Mouse (Mus musculus) neural tube, embryonic 14.5 days (tissue): Measurements from ENCODE around the gene Gfra1. TPM values are rescaled to one million over a fixed set of nuclear protein-coding genes. Genes with fewer than 3 reads are reported as not detected.

Experiments
- ATAC-seq: fragments of 200-750 bp; cut with Nextera tagmentation; 2 replicates; pipeline ENCODE4 v1.8.0; 2017; ENCODE audit warnings: low read depth, mild to moderate bottlenecking, moderate TSS enrichment, moderate library complexity
- H3K27ac ChIP-seq: fragments of 300-500 bp; sonication (generic); 2 replicates; pipeline ENCODE4 v1.5.1; 2014; ENCODE audit warnings: low read depth, mild to moderate bottlenecking, control low read depth, low read length, moderate library complexity, mixed read lengths
- H3K27me3 ChIP-seq: fragments of 300-500 bp; sonication (generic); 2 replicates; pipeline ENCODE4 v1.6.1; 2014; ENCODE audit warnings: low read length; ENCODE audit not compliant: control insufficient read depth, insufficient read depth
- H3K36me3 ChIP-seq: fragments of 300-500 bp; sonication (generic); 2 replicates; pipeline ENCODE4 v1.6.1; 2014; ENCODE audit warnings: low read length, mixed read lengths; ENCODE audit not compliant: control insufficient read depth, insufficient read depth
- H3K4me1 ChIP-seq: fragments of 300-500 bp; sonication (generic); 2 replicates; pipeline ENCODE4 v1.6.1; 2014; ENCODE audit warnings: low read length; ENCODE audit not compliant: control insufficient read depth, insufficient read depth
- H3K4me2 ChIP-seq: fragments of 300-500 bp; sonication (generic); 2 replicates; pipeline ENCODE4 v1.6.1; 2014; ENCODE audit warnings: mild to moderate bottlenecking, low read depth, low read length, control low read depth
- H3K4me3 ChIP-seq: fragments of 300-500 bp; sonication (generic); 2 replicates; pipeline ENCODE4 v1.5.1; 2014; ENCODE audit warnings: low read depth, low read length, control low read depth, mixed read lengths
- H3K9ac ChIP-seq: fragments of 300-500 bp; sonication (generic); replicated peaks from 2 replicates; pipeline ENCODE4 v1.6.1; 2014; ENCODE audit warnings: low read depth, mild to moderate bottlenecking, control low read depth, low read length, mixed read lengths
- H3K9me3 ChIP-seq: fragments of 300-500 bp; sonication (generic); 2 replicates; pipeline ENCODE4 v1.6.1; 2016; ENCODE audit warnings: low read length; ENCODE audit not compliant: control insufficient read depth
- WGBS: fragments of 180-500 bp; shearing (Covaris S2); extraction: QIAGEN DNeasy Blood & Tissue Kit; methylation state at CpG from one replicate; pipeline ENCODE4 v1.1.7; 2014; 5-methylcytosine and 5-hydroxymethylcytosine counted together
- polyA plus RNA-seq: library from polyadenylated mRNA; unstranded; fragments of >200 nt; fragmentation: Nextera tagmentation; extraction: Ambion mirVana; gene quantifications from 2 replicates; pipeline ENCODE4 v1.2.1, GENCODE M21; 2014

Gfra1 gene
- polyA plus RNA-seq, 1 experiment from 2014 or later, result 67.8 TPM

GRCm38 (mm10) chr19:58451323-58451722 is 4.4 kb downstream of the Gfra1 start:
- H3K9ac ChIP-seq, result no peak overlapping the region; the same call in 1 of the 2 replicates
- H3K4me1 ChIP-seq, result peaks cover 40% of the 10 kb centered on the region
- no peaks in the 10 kb centered on the region for H3K27me3 ChIP-seq
- no peak for ATAC-seq
- 48% methylated on average over 6 of the region's 6 CpGs for WGBS
- peak overlapping the region; percentile 60 for H3K4me3 ChIP-seq
- H3K27ac ChIP-seq, result peak overlapping the region; percentile 56; the same call in 1 of the 2 replicates
- peak overlapping the region; percentile 93 for H3K4me2 ChIP-seq
- no peaks in the 10 kb centered on the region for H3K36me3 ChIP-seq
- no peaks in the 10 kb centered on the region for H3K9me3 ChIP-seq

GRCm38 (mm10) chr19:58450716-58451115 is 5.0 kb downstream of the Gfra1 start:
- H3K4me2 ChIP-seq, result peak overlapping the region; percentile 93
- peaks cover 37% of the 10 kb centered on the region for H3K4me1 ChIP-seq
- H3K27ac ChIP-seq, result peak overlapping the region; percentile 56; the same call in 1 of the 2 replicates
- 15% methylated on average over 5 of the region's 5 CpGs for WGBS
- peak overlapping the region; percentile 60 for H3K4me3 ChIP-seq
- no peaks in the 10 kb centered on the region for H3K36me3 ChIP-seq
- H3K9ac ChIP-seq, result peak overlapping the region; percentile 16; the same call in 1 of the 2 replicates
- H3K9me3 ChIP-seq, result no peaks in the 10 kb centered on the region
- peak; percentile 22; the same call in 1 of the 2 replicates for ATAC-seq
- H3K27me3 ChIP-seq, result no peaks in the 10 kb centered on the region

GRCm38 (mm10) chr19:58442785-58443732 is 12.7 kb downstream of the Gfra1 start:
- no peak overlapping the region for H3K27ac ChIP-seq

GRCm38 (mm10) chr19:58441785-58442184 is 13.9 kb downstream of the Gfra1 start:
- Histone ChIP-seq H3K4me3 (no peak overlapping the region), H3K27me3 (no peaks in the 10 kb centered on the region), H3K4me2 (no peak overlapping the region), H3K4me1 (peaks cover 20% of the 10 kb centered on the region), H3K36me3 (no peaks in the 10 kb centered on the region), H3K9ac (no peak overlapping the region), H3K9me3 (no peaks in the 10 kb centered on the region), H3K27ac (no peak overlapping the region)
- 46% methylated on average over 7 of the region's 7 CpGs for WGBS
- ATAC-seq, result no peak

More at GRCm38 (mm10) chr19:58442785-58443732, 12.7 kb downstream of the Gfra1 start:
- Histone ChIP-seq H3K4me2 (no peak overlapping the region), H3K9me3 (no peaks in the 10 kb centered on the region), H3K27me3 (no peaks in the 10 kb centered on the region), H3K36me3 (no peaks in the 10 kb centered on the region), H3K4me1 (peaks cover 13% of the 10 kb centered on the region; the same call in 1 of the 2 replicates), H3K9ac (no peak overlapping the region), H3K4me3 (no peak overlapping the region)
- no peak for ATAC-seq
- 17% methylated on average over 10 of the region's 10 CpGs for WGBS

- H3K36me3 ChIP-seq, result no peaks in the 10 kb centered on the region
- no peak for ATAC-seq
- 94% methylated on average over 7 of the region's 7 CpGs for WGBS
- peaks cover 23% of the 10 kb centered on the region for H3K4me1 ChIP-seq
- no peak overlapping the region for H3K27ac ChIP-seq
- H3K27me3 ChIP-seq, result no peaks in the 10 kb centered on the region
- H3K9me3 ChIP-seq, result no peaks in the 10 kb centered on the region
- no peak overlapping the region for H3K9ac ChIP-seq
- no peak overlapping the region for H3K4me2 ChIP-seq
- no peak overlapping the region for H3K4me3 ChIP-seq
Observed at GRCm38 (mm10) chr19:58441246-58441645, 14.5 kb downstream of the Gfra1 start.

GRCm38 (mm10) chr19:58438762-58439161 is 16.9 kb downstream of the Gfra1 start:
- Histone ChIP-seq H3K4me1 (peaks cover 23% of the 10 kb centered on the region), H3K27me3 (no peaks in the 10 kb centered on the region), H3K9me3 (no peaks in the 10 kb centered on the region), H3K4me2 (no peak overlapping the region), H3K9ac (no peak overlapping the region), H3K27ac (no peak overlapping the region), H3K4me3 (no peak overlapping the region), H3K36me3 (no peaks in the 10 kb centered on the region)
- WGBS, result 85% methylated on average over 4 of the region's 4 CpGs
- ATAC-seq, result no peak

- WGBS, result 32% methylated on average over 10 of the region's 10 CpGs
- no peaks in the 10 kb centered on the region for H3K9me3 ChIP-seq
- ATAC-seq, result no peak
- peaks cover 20% of the 10 kb centered on the region for H3K4me1 ChIP-seq
- no peaks in the 10 kb centered on the region for H3K27me3 ChIP-seq
- no peak overlapping the region for H3K4me2 ChIP-seq
- H3K9ac ChIP-seq, result no peak overlapping the region
- H3K27ac ChIP-seq, result peak overlapping the region; percentile 34; the same call in 1 of the 2 replicates
- H3K36me3 ChIP-seq, result no peaks in the 10 kb centered on the region
- H3K4me3 ChIP-seq, result no peak overlapping the region
Observed at GRCm38 (mm10) chr19:58437441-58438071, 18.2 kb downstream of the Gfra1 start.

GRCm38 (mm10) chr19:58436874-58437273 is 18.8 kb downstream of the Gfra1 start:
- Histone ChIP-seq H3K27ac (no peak overlapping the region; the same call in 1 of the 2 replicates), H3K4me2 (no peak overlapping the region), H3K4me1 (peaks cover 17% of the 10 kb centered on the region), H3K9ac (no peak overlapping the region), H3K27me3 (no peaks in the 10 kb centered on the region), H3K36me3 (no peaks in the 10 kb centered on the region), H3K9me3 (no peaks in the 10 kb centered on the region), H3K4me3 (no peak overlapping the region)
- WGBS, result 82% methylated on average over 3 of the region's 3 CpGs
- ATAC-seq, result no peak

GRCm38 (mm10) chr19:58435877-58436276 is 19.8 kb downstream of the Gfra1 start:
- no peak for ATAC-seq
- H3K27ac ChIP-seq, result no peak overlapping the region
- no peaks in the 10 kb centered on the region for H3K36me3 ChIP-seq
- H3K4me3 ChIP-seq, result no peak overlapping the region
- no peak overlapping the region for H3K4me2 ChIP-seq
- peaks cover 17% of the 10 kb centered on the region for H3K4me1 ChIP-seq
- no peak overlapping the region for H3K9ac ChIP-seq
- H3K9me3 ChIP-seq, result no peaks in the 10 kb centered on the region
- 86% methylated on average over 5 of the region's 5 CpGs for WGBS
- H3K27me3 ChIP-seq, result no peaks in the 10 kb centered on the region
